Mouse (Mus musculus) forebrain, embryonic 10.5 days (tissue): ENCODE measurements around the gene Tap1. TPM values are rescaled to one million over a fixed set of nuclear protein-coding genes. Genes with fewer than 3 reads are reported as not detected.

Experiments
- DNase-seq: peaks from one replicate; pipeline ENCODE4 v3.0.0-alpha.2; 2017; ENCODE audit warnings: low spot score; ENCODE audit errors: extremely low spot score
- H3K27ac ChIP-seq: fragments of 300-500 bp; sonication (generic); 2 replicates; pipeline ENCODE4 v1.5.1; 2016; ENCODE audit warnings: mild to moderate bottlenecking
- H3K27me3 ChIP-seq: fragments of 300-500 bp; sonication (generic); 2 replicates; pipeline ENCODE4 v1.6.1; 2016; ENCODE audit warnings: mild to moderate bottlenecking; ENCODE audit not compliant: poor library complexity, severe bottlenecking
- H3K36me3 ChIP-seq: fragments of 300-500 bp; sonication (generic); replicated peaks from 2 replicates; pipeline ENCODE4 v1.6.1; 2016; ENCODE audit warnings: mild to moderate bottlenecking, moderate library complexity
- H3K4me1 ChIP-seq: fragments of 300-500 bp; sonication (generic); 2 replicates; pipeline ENCODE4 v1.6.1; 2016
- H3K4me3 ChIP-seq: fragments of 300-500 bp; sonication (generic); 2 replicates; pipeline ENCODE4 v1.5.1; 2016; ENCODE audit warnings: mild to moderate bottlenecking, moderate library complexity
- H3K9me3 ChIP-seq: fragments of 300-500 bp; sonication (generic); 2 replicates; pipeline ENCODE4 v1.6.1; 2016; ENCODE audit warnings: mild to moderate bottlenecking, moderate library complexity
- WGBS: fragments of 180-500 bp; shearing (Covaris S2); methylation state at CpG from one replicate; pipeline ENCODE4 v1.1.7; 2016; 5-methylcytosine and 5-hydroxymethylcytosine counted together
- polyA plus RNA-seq: library from polyadenylated mRNA; unstranded; fragments of >200 nt; fragmentation: Nextera tagmentation; extraction: Ambion mirVana; gene quantifications from 2 replicates; pipeline ENCODE4 v1.2.1, GENCODE M21; 2016

Gene Tap1
- polyA plus RNA-seq, 1 experiment from 2014 or later, result 1.4 TPM

DNA sequence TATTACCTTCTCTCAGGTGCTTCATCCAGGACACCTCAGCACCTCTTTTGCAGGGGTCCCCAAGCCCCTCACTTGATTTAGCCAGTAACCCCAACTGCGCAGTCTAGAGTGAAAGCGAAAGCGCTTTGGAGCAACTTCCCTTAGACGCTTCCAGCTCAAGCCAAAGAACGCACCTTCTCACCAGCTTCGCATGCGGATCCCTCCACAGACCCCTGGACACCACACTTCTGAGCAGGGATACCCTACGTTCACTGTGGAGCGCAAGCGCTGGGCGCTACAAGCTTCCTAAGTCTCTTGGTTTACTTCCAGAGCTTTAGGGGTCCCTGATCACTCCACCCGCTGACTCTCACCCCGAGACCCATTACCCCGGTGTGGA is 480 bp upstream of the Tap1 start:
- Histone ChIP-seq H3K27me3 (peaks cover 90% of the 10 kb centered on the region), H3K27ac (peak overlapping the region; percentile 54; the same call in 1 of the 2 replicates)

DNA sequence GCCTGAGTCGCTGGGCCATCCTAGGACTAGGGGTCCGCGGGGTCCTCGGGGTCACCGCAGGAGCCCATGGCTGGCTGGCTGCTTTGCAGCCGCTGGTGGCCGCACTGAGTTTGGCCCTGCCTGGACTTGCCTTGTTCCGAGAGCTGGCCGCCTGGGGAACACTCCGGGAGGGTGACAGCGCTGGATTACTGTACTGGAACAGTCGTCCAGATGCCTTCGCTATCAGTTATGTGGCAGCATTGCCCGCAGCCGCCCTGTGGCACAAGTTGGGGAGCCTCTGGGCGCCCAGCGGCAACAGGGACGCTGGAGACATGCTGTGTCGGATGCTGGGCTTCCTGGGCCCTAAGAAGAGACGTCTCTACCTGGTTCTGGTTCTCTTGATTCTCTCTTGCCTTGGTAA is 657 bp downstream of the Tap1 start:
- WGBS, result 3% methylated on average over 20 of the region's 20 CpGs
- peaks cover 19% of the 10 kb centered on the region for H3K4me1 ChIP-seq
- H3K9me3 ChIP-seq, result no peaks in the 10 kb centered on the region
- H3K27me3 ChIP-seq, result peaks cover 100% of the 10 kb centered on the region
- peak; percentile 37 for DNase-seq
- no peaks in the 10 kb centered on the region for H3K36me3 ChIP-seq
- peak overlapping the region; percentile 56 for H3K4me3 ChIP-seq
- peak overlapping the region; percentile 54 for H3K27ac ChIP-seq

More for the DNA sequence above, 480 bp upstream of the Tap1 start:
- Histone ChIP-seq H3K36me3 (no peaks in the 10 kb centered on the region), H3K4me1 (peaks cover 19% of the 10 kb centered on the region), H3K9me3 (no peaks in the 10 kb centered on the region), H3K4me3 (peak overlapping the region; percentile 56)
- DNase-seq, result peak; percentile 32
- WGBS, result 3% methylated on average over 14 of the region's 14 CpGs

DNA sequence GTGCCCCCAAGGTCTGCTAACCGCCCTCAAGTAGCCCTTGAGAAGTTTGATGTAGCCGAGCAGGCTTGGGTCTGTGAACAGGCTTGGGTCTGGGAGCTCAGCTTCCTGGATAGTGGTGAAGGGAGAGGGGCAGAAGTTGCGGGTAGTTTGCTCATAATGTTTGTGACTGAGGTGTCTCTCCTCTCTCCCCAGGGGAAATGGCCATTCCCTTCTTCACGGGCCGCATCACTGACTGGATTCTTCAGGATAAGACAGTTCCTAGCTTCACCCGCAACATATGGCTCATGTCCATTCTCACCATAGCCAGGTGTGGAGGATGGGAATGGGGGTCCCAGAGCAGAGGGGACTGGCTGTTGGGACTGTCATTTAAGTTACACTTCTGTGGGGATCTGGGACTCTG is 1.6 kb downstream of the Tap1 start:
- Histone ChIP-seq H3K36me3 (no peaks in the 10 kb centered on the region), H3K9me3 (no peaks in the 10 kb centered on the region), H3K27ac (no peak overlapping the region), H3K4me1 (peaks cover 19% of the 10 kb centered on the region), H3K4me3 (no peak overlapping the region), H3K27me3 (peaks cover 100% of the 10 kb centered on the region)
- 75% methylated on average over 6 of the region's 6 CpGs for WGBS
- DNase-seq, result no peak

GRCm38 (mm10) chr17:34192852-34193251 is 5.5 kb downstream of the Tap1 start:
- DNase-seq, result no peak
- WGBS, result 26% methylated on average over 16 of the region's 16 CpGs
- Histone ChIP-seq H3K27me3 (peaks cover 100% of the 10 kb centered on the region), H3K27ac (no peak overlapping the region), H3K9me3 (no peaks in the 10 kb centered on the region), H3K4me1 (peaks cover 20% of the 10 kb centered on the region), H3K4me3 (no peak overlapping the region), H3K36me3 (no peaks in the 10 kb centered on the region)

DNA sequence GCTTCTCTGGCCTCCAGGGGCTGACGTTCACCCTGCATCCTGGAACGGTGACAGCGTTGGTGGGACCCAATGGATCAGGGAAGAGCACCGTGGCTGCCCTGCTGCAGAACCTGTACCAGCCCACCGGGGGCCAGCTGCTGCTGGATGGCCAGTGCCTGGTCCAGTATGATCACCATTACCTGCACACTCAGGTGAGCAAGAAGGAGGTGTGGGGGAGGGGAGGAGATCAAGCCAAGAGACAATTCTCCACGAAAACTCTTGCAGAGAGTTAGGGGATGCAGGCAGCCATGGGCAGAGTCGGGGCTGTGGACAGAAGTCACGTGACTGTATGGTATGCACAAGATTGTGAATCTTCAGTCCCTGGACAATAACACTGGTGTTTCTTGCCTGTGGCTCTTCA is 6.1 kb downstream of the Tap1 start:
- 63% methylated on average over 8 of the region's 8 CpGs for WGBS
- H3K27ac ChIP-seq, result no peak overlapping the region
- H3K4me3 ChIP-seq, result no peak overlapping the region
- peaks cover 100% of the 10 kb centered on the region for H3K27me3 ChIP-seq
- H3K36me3 ChIP-seq, result no peaks in the 10 kb centered on the region
- peaks cover 22% of the 10 kb centered on the region for H3K4me1 ChIP-seq
- H3K9me3 ChIP-seq, result no peaks in the 10 kb centered on the region
- DNase-seq, result no peak

- H3K36me3 ChIP-seq, result no peaks in the 10 kb centered on the region
- H3K4me3 ChIP-seq, result no peak overlapping the region
- H3K9me3 ChIP-seq, result no peaks in the 10 kb centered on the region
- DNase-seq, result no peak
- H3K27ac ChIP-seq, result no peak overlapping the region
- H3K27me3 ChIP-seq, result peaks cover 99% of the 10 kb centered on the region
- peaks cover 22% of the 10 kb centered on the region for H3K4me1 ChIP-seq
- WGBS, result 85% methylated on average over 4 of the region's 4 CpGs
Measured at GRCm38 (mm10) chr17:34194723-34195122, 7.4 kb downstream of the Tap1 start.

DNA sequence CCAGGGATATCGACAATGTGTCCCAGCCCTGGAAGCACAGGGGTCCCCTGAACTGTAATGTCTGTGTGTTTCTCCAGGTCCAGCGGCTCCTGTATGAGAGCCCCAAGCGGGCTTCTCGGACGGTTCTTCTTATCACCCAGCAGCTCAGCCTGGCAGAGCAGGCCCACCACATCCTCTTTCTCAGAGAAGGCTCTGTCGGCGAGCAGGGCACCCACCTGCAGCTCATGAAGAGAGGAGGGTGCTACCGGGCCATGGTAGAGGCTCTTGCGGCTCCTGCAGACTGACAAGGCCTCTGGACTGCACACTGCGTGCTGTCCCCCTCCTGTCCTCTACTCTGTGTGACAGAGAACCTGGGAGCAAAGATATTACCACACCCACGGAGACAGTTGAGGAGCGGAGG is 9.1 kb downstream of the Tap1 start:
- DNase-seq, result no peak
- Histone ChIP-seq H3K27ac (no peak overlapping the region), H3K36me3 (no peaks in the 10 kb centered on the region), H3K9me3 (no peaks in the 10 kb centered on the region), H3K4me3 (no peak overlapping the region), H3K4me1 (peaks cover 22% of the 10 kb centered on the region), H3K27me3 (peaks cover 99% of the 10 kb centered on the region)
- 26% methylated on average over 12 of the region's 12 CpGs for WGBS

DNA sequence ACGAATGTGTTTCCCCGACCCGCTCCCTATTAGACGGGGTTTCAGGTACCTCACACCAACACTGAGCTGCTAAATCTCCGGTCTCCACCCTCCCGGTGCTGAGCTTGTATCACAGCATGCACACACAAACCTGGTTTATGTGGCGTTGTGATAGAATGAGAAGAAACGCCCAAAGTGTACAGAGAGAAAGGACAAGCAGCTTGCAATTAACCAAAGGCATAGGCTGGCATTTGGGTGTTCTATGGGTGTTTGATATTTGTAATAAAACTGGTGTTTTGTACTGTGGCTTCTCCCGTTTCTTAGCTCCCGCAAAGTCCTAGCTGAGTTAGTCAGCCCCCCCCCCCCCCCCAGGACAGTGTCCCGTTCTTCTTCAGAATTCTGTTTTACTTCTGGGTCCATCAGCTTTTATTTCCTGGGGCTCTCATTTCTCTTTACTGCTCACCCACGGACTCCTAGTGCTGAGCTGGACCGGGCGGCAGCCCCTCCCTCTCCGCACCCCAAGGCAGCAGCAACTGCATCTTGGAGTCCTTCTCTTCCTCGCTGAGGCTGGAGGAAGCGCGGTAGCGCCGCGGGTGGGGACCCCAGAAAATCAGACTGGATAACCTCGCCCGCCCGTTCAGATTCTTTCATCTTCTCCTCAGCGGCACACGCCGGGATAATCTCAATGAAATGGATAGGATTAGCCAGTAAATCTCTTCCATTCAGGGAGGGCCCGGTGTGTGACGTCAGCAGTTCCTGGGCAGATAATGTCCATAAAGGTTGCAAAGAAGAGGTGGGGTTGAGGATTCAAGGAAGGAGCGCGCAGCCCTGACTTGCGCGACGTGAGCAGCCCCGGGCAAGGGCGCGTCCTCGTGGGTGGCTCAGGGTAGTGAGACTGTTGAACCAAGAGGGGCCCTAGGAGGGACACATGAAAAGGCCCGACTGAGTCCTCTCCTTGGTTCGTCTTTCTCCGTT is 9.9 kb downstream of the Tap1 start, which contains the start of gene Psmb8:
Gene Psmb8, plus strand, starts transcription at position 781 of the 954 bp plus-strand sequence.
- peaks cover 96% of the 10 kb centered on the region for H3K27me3 ChIP-seq
- H3K9me3 ChIP-seq, result no peaks in the 10 kb centered on the region
- peak; percentile 83 for DNase-seq
- peaks cover 22% of the 10 kb centered on the region for H3K4me1 ChIP-seq
- WGBS, result 4% methylated on average over 41 of the region's 41 CpGs
- no peak within 1 kb of the TSS for H3K27ac ChIP-seq
- peak within 1 kb of the TSS; percentile 44 for H3K4me3 ChIP-seq
- H3K36me3 ChIP-seq, result no peaks in the 10 kb centered on the region

DNA sequence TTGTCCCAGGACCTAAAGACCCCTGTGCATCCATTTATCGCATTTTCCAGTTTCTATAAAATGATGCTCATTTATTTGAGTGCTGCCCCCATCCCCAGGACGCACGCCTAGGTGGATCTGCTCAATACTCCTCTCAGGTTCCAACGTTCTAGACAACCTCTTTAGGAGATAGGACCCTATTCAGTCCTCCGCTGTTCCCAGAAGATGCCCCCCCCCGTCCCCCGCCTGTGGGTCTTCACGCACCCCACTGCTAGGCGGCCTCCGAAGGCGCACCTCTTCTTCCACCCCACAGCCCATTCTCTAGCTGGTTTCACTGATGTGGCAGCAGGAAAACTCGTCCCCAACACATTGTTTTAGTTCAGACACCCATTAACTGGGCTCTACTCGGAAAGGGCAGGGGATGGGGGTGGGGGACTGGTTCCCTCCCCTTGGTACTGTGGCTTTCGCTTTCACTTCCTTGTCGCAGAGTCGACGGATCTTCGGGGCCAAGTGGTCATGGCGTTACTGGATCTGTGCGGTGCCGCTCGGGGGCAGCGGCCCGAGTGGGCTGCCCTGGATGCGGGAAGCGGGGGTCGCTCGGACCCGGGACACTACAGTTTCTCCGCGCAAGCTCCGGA is 10.7 kb downstream of the Tap1 start:
- under 1% methylated on average over 32 of the region's 32 CpGs for WGBS
- Histone ChIP-seq H3K36me3 (no peaks in the 10 kb centered on the region), H3K27ac (no peak overlapping the region), H3K9me3 (no peaks in the 10 kb centered on the region), H3K27me3 (peaks cover 94% of the 10 kb centered on the region), H3K4me3 (peak overlapping the region; percentile 44), H3K4me1 (peaks cover 22% of the 10 kb centered on the region)
- DNase-seq, result no peak

DNA sequence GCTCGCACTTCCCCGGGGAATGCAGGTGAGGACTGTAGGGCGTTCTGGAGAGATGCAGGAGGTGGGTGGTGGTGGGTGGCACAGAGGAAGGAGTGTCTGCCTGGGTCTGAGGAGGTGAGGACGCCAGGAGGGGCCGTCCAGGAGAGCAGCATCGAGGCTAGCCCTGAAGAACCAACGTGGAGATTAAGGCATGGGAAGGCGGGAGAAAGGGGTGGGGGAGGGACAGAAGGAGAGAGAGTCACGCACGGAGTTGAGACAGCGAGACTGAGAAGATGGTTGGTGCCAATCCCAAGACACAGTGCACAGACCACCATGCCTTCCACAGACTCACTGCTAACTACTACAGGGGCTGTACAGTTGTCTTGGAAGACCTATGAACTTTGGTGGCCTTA is 11.2 kb downstream of the Tap1 start:
- WGBS, result 9% methylated on average over 11 of the region's 11 CpGs
- H3K4me1 ChIP-seq, result peaks cover 22% of the 10 kb centered on the region
- no peaks in the 10 kb centered on the region for H3K9me3 ChIP-seq
- H3K27ac ChIP-seq, result no peak overlapping the region
- H3K4me3 ChIP-seq, result peak overlapping the region; percentile 44
- H3K27me3 ChIP-seq, result peaks cover 94% of the 10 kb centered on the region
- no peak for DNase-seq
- H3K36me3 ChIP-seq, result no peaks in the 10 kb centered on the region

GRCm38 (mm10) chr17:34199050-34199619 is 11.8 kb downstream of the Tap1 start:
- peaks cover 22% of the 10 kb centered on the region for H3K4me1 ChIP-seq
- peaks cover 93% of the 10 kb centered on the region for H3K27me3 ChIP-seq
- no peak overlapping the region for H3K4me3 ChIP-seq
- no peaks in the 10 kb centered on the region for H3K36me3 ChIP-seq
- DNase-seq, result no peak
- H3K9me3 ChIP-seq, result no peaks in the 10 kb centered on the region
- 64% methylated on average over 12 of the region's 12 CpGs for WGBS
- no peak overlapping the region for H3K27ac ChIP-seq

DNA sequence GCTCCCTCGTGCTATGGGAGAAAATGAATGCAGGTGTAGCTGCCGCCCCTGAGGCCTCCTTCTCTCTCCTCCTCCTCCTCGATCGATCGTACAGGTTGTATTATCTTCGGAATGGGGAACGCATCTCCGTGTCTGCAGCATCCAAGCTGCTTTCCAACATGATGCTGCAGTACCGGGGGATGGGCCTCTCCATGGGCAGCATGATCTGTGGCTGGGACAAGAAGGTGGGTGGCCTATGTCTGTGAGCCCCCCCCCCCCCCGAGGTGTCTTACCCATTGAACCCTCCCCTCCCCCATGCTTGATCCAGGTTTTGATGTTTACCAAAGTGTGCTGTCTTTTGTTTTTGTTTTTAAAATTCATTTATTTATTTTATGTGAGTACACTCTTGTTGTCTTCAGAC is 12.7 kb downstream of the Tap1 start:
- Histone ChIP-seq H3K4me1 (peaks cover 30% of the 10 kb centered on the region), H3K27me3 (peaks cover 92% of the 10 kb centered on the region)
- WGBS, result 85% methylated on average over 10 of the region's 10 CpGs

More for the DNA sequence above, 12.7 kb downstream of the Tap1 start:
- no peaks in the 10 kb centered on the region for H3K9me3 ChIP-seq
- H3K27ac ChIP-seq, result no peak overlapping the region
- H3K4me3 ChIP-seq, result no peak overlapping the region
- H3K36me3 ChIP-seq, result no peaks in the 10 kb centered on the region
- no peak for DNase-seq
